Mouse (Mus musculus): ENCODE measurements around the gene Onecut1.

The Onecut1 gene

DNA sequence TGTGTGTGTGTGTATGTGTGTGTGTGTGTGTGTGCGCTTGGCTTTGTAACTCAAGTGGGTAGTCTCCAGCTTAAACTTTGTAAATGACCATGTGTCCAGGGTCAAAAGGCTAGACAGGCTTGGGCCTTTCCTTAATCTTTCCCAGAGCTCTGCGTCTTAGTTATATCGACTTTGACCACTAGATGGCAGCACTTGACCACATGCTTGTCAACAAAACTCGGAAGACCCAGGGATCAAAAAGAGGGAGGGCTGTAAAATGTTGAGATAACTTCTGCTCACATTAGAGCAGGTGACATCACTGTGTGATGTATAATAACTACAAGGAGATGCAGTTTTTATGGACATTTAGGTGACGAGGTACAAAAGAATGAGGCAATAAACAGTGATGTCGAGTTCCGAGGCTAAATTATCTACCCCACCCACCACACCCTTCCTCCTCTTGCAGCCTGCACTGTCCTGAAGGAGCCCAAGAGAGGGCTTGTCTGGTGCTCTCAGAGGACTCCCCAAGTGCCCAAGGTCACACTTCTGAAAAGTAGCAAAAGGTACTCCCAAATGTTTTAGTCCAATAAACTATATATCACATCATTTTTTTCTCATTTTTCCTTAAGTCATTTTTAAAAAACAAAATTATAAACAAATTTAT lies 43.3 kb downstream of the Onecut1 start:
- in situ Hi-C loops (cut with MboI; ENCODE audit: unreplicated experiment in 2 of 2): loop anchor here (5.0 kb wide), 4 partner anchors 47 to 377 kb away; partner anchors contain the start of gene Fam214a (in 2 of the 2)

DNA sequence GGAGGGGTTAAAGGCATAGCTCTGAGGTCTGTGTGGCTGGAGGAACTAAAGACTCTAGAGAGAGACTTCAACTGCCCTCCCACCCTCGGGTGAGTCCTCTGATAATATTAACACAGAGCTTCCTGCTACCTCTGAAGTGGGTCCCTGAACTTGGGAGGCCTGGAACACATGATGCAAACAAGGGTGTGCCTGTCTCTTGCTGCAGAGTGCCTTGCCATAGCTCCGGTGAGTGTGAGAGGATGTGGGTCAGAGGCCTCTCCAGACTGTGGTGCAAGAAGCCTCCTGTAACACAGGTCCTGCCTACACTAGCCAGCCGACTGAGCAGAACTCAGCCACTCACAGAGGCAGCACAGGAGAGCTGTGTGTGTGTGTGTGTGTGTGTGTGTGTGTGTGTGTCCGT lies 45.2 kb downstream of the Onecut1 start:
- in situ Hi-C loops (cut with MboI; ENCODE audit: unreplicated experiment in 2 of 2): loop anchor here (5.0 kb wide), 4 partner anchors 45 to 375 kb away; partner anchors contain the start of gene Fam214a (in 2 of the 2)

DNA sequence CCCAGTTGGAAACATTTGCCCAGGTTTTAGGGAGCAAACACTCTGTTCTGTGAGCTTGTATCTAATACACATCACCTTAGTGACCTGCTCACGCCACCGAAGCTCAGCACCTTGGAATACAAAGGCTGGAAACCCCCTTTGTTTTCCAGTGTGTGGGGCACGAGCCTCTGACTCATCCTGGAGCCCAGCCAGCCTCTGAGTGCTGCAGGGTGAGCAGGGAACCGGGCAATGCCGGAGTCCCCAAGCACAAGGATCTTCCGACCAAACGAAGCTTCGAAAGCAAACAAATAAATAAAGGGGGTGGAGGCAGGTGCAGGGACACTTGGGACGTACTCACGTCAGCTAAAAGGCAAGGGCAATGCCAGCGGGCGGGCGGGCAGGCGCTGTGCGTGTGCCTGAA lies 47.5 kb downstream of the Onecut1 start:
- in situ Hi-C loops (cut with MboI; ENCODE audit: unreplicated experiment in 2 of 2): loop anchor here (5.0 kb wide), 4 partner anchors 43 to 373 kb away; partner anchors contain the start of gene Fam214a (in 2 of the 2)

DNA sequence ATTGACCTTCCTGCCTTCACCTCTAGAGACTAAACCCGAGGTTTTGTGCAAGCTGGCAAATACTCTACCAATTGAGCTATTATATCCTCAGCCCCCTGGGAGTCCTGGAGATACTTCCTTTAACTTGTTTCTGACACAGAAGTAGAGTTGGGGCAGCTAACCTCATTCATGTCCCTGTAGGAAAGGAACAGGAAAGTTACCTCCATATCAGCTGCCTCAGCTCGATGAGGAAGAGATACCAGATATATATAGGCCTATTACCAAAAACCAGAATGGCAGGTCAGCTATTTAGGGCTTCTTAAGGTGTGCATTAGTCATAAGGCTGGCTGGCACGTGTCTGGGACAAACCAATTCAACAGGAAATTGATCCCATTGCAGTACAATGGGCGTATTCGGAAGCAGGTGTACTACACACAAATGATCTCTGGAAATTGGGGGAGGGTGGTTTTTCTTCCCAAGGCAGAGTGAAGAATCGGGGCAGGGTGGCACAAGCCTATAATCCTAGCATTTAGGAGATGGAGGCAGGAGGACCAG lies 48.6 kb downstream of the Onecut1 start:
- in situ Hi-C loops (cut with MboI; ENCODE audit: unreplicated experiment in 2 of 2): no loop called here

GRCm38 (mm10) chr9:74911430-74911829 lies 49.7 kb downstream of the Onecut1 start:
- in situ Hi-C loops (cut with MboI; ENCODE audit: unreplicated experiment in 2 of 2): no loop called here

- in situ Hi-C loops (cut with MboI; ENCODE audit: unreplicated experiment in 2 of 2): no loop called here
Measured at GRCm38 (mm10) chr9:74911919-74912318, 50.2 kb downstream of the Onecut1 start.

GRCm38 (mm10) chr9:74912619-74913376 lies 51.1 kb downstream of the Onecut1 start:
- in situ Hi-C loops (cut with MboI; ENCODE audit: unreplicated experiment in 2 of 2): no loop called here

DNA sequence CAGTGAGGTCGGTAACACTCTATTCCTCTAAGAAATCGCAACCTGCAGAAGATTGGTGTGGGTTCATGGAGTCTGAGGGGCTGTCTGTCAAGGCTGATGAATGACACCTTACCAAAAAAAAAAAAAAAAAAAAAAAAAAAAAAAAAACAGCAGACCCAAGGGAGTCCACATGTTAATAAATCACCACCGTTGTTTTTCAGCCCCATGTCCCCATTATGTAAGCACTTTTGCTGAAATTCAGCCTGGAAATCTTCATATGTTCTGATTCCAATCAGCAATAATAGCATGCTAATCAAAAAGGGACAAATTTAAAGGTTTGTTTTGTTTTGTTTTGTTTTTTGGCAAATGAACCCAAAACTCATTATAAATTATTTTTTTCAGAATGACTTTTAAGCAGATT lies 53.9 kb downstream of the Onecut1 start:
- in situ Hi-C loops (cut with MboI; ENCODE audit: unreplicated experiment in 2 of 2): no loop called here

- in situ Hi-C loops (cut with MboI; ENCODE audit: unreplicated experiment in 2 of 2): no loop called here
Measured at GRCm38 (mm10) chr9:74920450-74920849, 58.7 kb downstream of the Onecut1 start.

DNA sequence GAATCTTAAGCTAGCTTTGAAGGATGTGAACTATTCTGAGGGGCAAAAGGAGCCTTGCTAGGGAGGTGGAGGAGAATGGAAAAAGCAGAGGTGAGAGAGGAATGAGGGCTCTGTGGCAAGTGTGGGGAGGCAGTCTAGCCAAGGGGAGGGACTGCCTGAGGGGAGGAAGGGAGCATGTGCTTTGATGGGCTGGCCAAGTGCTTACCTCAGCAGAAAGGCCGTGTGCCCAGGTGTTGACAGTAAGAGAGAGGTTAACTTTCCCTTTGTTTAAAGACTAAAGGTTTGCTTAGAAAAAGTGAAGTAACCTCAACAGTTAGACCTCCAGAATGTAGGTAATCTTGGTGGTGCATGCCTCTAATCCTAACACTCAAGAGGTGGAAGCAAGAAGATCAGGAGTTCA lies 59.7 kb downstream of the Onecut1 start:
- in situ Hi-C loops (cut with MboI; ENCODE audit: unreplicated experiment in 2 of 2): no loop called here

DNA sequence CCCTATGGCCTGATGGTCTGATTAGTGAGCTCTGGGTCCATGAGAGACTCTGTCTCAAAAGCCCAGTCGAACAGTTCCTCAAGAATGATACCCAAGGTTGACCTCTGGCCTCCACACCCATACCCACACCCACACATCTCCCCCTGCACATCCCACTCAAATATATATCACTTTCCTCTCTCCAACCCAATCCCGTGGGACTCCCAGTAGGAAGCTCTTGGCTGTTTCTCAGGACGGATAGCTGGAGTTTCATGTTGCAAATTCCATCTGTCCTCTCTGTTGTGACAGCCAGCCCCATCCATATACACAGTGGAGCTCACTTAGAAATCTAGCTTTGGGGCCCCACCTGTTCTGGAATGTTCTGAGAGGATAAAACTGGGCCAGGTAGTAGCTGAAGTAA lies 61.2 kb downstream of the Onecut1 start:
- in situ Hi-C loops (cut with MboI; ENCODE audit: unreplicated experiment in 2 of 2): no loop called here

DNA sequence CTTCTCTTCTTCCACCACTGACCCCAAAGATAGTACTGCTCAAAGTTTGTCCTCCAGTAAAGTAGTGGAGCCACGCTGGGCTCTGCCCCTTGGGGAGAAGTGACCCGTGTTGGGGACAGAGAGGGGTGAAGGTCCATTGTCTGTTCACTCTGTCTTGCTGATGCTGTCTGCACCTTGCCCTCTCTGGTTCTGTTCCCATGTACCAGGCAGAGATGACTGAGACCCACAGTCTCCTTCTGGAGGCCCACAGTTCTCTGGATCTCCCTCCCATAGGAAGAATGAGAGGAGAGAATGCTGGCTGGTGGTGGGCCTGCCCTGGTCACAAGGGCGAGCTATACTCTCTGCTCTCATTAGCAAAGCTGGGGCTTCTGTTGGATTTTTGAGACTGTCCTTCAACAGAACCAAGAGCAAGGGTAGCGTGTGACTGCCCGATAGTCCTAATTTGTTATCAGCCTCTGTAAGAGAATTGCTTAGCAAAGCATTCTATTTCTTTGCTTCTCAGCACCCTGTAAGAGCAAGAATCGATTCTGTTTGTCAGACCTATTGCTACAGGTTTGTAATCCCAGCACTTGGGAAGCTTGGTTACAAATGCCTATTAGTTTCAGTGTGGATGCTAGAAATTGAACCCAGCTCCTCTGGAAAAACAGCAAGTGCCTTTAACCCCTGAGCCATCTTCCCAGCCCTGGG lies 61.7 kb downstream of the Onecut1 start:
- in situ Hi-C loops (cut with MboI; ENCODE audit: unreplicated experiment in 2 of 2): no loop called here

GRCm38 (mm10) chr9:74925220-74925769 lies 63.6 kb downstream of the Onecut1 start:
- in situ Hi-C loops (cut with MboI; ENCODE audit: unreplicated experiment in 2 of 2): no loop called here

DNA sequence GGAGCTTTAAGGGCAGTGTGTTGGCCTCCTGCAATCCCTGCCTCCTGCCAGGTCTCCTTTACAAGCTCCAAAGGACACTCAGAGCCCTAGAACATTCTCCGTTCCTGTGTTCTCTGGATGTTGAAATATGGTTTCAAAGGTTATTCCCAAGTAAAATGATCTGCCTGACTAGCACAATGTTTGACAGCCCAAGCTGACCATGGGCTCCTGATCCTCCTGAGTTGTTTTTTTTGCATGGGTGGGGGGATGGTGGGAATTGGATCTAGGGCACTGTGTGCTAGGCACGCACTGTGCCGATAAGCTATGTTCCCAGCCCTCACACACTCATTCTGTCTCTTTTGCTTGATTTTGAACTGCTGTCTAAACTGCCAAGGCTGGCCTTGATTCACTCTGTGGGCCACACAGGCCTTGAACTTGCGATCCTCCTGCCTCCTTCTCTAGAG lies 68.3 kb downstream of the Onecut1 start:
- in situ Hi-C loops (cut with MboI; ENCODE audit: unreplicated experiment in 2 of 2): no loop called here

DNA sequence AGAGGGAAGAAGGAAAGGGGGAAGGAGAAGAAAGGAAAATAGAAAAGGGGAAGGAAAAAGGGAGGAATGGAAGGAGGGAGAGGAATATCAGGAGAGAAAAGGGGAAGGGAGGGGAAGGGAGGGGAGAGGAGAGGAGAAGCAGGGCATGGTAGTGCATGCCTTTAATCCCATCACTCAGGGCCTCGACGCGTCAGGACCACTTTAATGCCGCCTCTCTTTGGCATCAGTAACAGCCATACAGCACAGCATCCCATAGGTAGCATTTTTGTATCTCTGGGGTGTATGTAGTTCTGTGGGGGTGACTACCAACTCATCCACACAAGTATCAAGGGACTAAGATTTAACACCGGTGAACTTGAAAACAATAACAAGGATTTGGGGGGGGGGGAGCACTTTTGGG lies 68.9 kb downstream of the Onecut1 start:
- in situ Hi-C loops (cut with MboI; ENCODE audit: unreplicated experiment in 2 of 2): no loop called here

- in situ Hi-C loops (cut with MboI; ENCODE audit: unreplicated experiment in 2 of 2): no loop called here
Measured at GRCm38 (mm10) chr9:74935289-74935688, 73.6 kb downstream of the Onecut1 start.

GRCm38 (mm10) chr9:74937761-74938160 lies 76.0 kb downstream of the Onecut1 start:
- in situ Hi-C loops (cut with MboI; ENCODE audit: unreplicated experiment in 2 of 2): no loop called here

DNA sequence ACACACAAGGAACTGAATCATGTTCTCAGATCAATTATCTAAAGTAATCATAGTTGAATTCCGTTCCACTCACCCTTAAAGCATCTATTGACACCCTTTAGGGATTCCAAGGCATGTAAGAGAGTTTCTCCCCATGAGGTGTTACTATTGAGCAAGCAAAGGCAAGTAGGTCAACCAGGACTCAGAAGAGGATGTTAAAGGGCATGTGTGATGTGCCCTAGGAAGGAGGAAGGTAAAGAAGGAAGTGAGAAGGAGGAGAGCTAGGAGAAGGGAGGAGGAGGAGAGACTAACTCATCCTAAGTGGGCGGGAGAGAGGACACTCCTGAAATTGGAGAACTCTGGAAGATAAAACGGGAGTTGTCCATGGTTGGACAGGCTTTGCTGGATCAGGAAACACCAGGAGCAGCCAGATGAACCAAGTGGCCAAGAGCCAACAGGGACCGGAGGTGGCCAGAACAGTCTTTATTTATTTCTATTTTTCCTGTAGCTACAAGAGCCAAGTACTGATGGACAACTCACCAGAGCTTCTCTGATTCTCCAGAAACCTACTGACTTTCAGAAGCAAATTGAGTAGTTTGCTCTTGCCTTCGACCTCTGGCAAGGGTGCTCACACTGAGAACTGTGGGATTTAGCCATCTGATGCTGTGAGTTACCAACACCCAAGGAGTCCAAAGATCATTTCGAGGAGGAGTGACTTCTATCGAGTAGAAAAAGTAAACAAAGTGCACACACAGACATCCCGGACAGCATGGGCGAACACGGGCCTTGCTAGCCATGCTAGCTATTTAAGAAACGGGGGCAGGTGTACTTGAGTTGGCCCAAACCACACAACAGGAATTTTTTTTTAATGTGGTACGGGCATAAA lies 77.2 kb downstream of the Onecut1 start:
- in situ Hi-C loops (cut with MboI; ENCODE audit: unreplicated experiment in 2 of 2): no loop called here
